Mouse (Mus musculus): ENCODE measurements around the gene Tlcd2. TPM values are rescaled to one million over a fixed set of nuclear protein-coding genes. Genes with fewer than 3 reads are reported as not detected.
A peak's percentile ranks its signal among the peaks of the same experiment; 100 is the strongest.

Tlcd2 gene
- polyA plus RNA-seq, 1 experiment from 2014 or later = 1.9 TPM

GRCm38 (mm10) chr11:75467512-75468215 is 6.1 kb downstream of the Tlcd2 start:
- Histone ChIP-seq H3K4me2 (ENCODE audit: low read length) (peak overlapping the region; percentile 48), H3K27ac (ENCODE audit: low read length) (no peak overlapping the region), H3K9ac (ENCODE audit: low read depth, low read length) (peak overlapping the region; percentile 44; the same call in 1 of the 2 replicates), H3K4me3 (ENCODE audit: low read depth, low read length) (peak overlapping the region; percentile 18), H3K4me1 (ENCODE audit: control insufficient read depth, insufficient read depth, low read length) (peaks cover 10% of the 10 kb centered on the region), H3K27me3 (ENCODE audit: control insufficient read depth, insufficient read depth, low read depth, low read length) (peaks cover 5% of the 10 kb centered on the region), H3K36me3 (ENCODE audit: control insufficient read depth, insufficient read depth, low read length) (peaks cover 11% of the 10 kb centered on the region), H3K9me3 (replicated peaks; ENCODE audit: control insufficient read depth, low read length, poor library complexity, severe bottlenecking) (no peaks in the 10 kb centered on the region)
- no peak for ATAC-seq
- WGBS = 17% methylated on average over 19 of the region's 19 CpGs

DNA sequence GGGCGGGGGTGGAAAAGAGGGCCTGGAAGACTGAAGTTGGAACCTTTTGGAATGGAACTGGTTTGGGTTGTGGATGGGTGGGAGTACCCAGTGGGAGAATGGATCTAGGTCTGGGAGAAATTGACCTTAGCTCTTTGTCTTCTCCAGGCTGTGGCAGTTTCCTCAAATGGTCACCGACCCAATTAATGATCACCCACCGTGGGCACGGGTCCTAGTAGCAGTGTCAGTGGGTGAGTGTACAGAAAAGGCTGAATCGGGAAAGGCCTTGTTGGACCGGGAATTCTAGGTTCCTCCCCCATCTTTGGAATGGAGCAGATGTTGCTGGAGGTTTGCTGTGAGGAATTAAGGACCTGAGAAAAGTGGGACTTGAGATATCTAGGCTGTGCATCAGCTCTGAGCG is 6.9 kb downstream of the Tlcd2 start:
- H3K27ac ChIP-seq (ENCODE audit: low read length) = no peak overlapping the region
- H3K4me2 ChIP-seq (ENCODE audit: low read length) = peak overlapping the region; percentile 48
- H3K36me3 ChIP-seq (ENCODE audit: control insufficient read depth, insufficient read depth, low read length) = peaks cover 11% of the 10 kb centered on the region
- peaks cover 3% of the 10 kb centered on the region for H3K27me3 ChIP-seq (ENCODE audit: control insufficient read depth, insufficient read depth, low read depth, low read length)
- no peak for ATAC-seq
- no peak overlapping the region for H3K9ac ChIP-seq (ENCODE audit: low read depth, low read length)
- no peaks in the 10 kb centered on the region for H3K9me3 ChIP-seq (replicated peaks; ENCODE audit: control insufficient read depth, low read length, poor library complexity, severe bottlenecking)
- 70% methylated on average over 7 of the region's 7 CpGs for WGBS
- no peak overlapping the region for H3K4me3 ChIP-seq (ENCODE audit: low read depth, low read length)
- peaks cover 4% of the 10 kb centered on the region; the same call in 1 of the 2 replicates for H3K4me1 ChIP-seq (ENCODE audit: control insufficient read depth, insufficient read depth, low read length)

- Histone ChIP-seq H3K36me3 (ENCODE audit: control insufficient read depth, insufficient read depth, low read length) (peaks cover 11% of the 10 kb centered on the region), H3K4me2 (ENCODE audit: low read length) (no peak overlapping the region), H3K4me1 (ENCODE audit: control insufficient read depth, insufficient read depth, low read length) (peaks cover 4% of the 10 kb centered on the region; the same call in 1 of the 2 replicates), H3K27me3 (ENCODE audit: control insufficient read depth, insufficient read depth, low read depth, low read length) (peaks cover 3% of the 10 kb centered on the region), H3K4me3 (ENCODE audit: low read depth, low read length) (no peak overlapping the region), H3K9ac (ENCODE audit: low read depth, low read length) (no peak overlapping the region), H3K9me3 (replicated peaks; ENCODE audit: control insufficient read depth, low read length, poor library complexity, severe bottlenecking) (no peaks in the 10 kb centered on the region), H3K27ac (ENCODE audit: low read length) (no peak overlapping the region)
- WGBS = 91% methylated on average over 4 of the region's 4 CpGs
- no peak for ATAC-seq
Observed at GRCm38 (mm10) chr11:75469261-75469660, 7.7 kb downstream of the Tlcd2 start.

- 77% methylated on average over 3 of the region's 3 CpGs for WGBS
- Histone ChIP-seq H3K9me3 (replicated peaks; ENCODE audit: control insufficient read depth, low read length, poor library complexity, severe bottlenecking) (no peaks in the 10 kb centered on the region), H3K4me1 (ENCODE audit: control insufficient read depth, insufficient read depth, low read length) (peaks cover 4% of the 10 kb centered on the region; the same call in 1 of the 2 replicates), H3K27ac (ENCODE audit: low read length) (no peak overlapping the region), H3K9ac (ENCODE audit: low read depth, low read length) (no peak overlapping the region), H3K27me3 (ENCODE audit: control insufficient read depth, insufficient read depth, low read depth, low read length) (peaks cover 3% of the 10 kb centered on the region), H3K36me3 (ENCODE audit: control insufficient read depth, insufficient read depth, low read length) (peaks cover 2% of the 10 kb centered on the region), H3K4me2 (ENCODE audit: low read length) (no peak overlapping the region), H3K4me3 (ENCODE audit: low read depth, low read length) (no peak overlapping the region)
- no peak for ATAC-seq
Observed at GRCm38 (mm10) chr11:75470675-75471074, 9.2 kb downstream of the Tlcd2 start.

- 86% methylated on average over 11 of the region's 11 CpGs for WGBS
- no peak overlapping the region for H3K9ac ChIP-seq (ENCODE audit: low read depth, low read length)
- H3K4me3 ChIP-seq (ENCODE audit: low read depth, low read length) = no peak overlapping the region
- H3K36me3 ChIP-seq (ENCODE audit: control insufficient read depth, insufficient read depth, low read length) = no peaks in the 10 kb centered on the region
- H3K4me2 ChIP-seq (ENCODE audit: low read length) = no peak overlapping the region
- H3K9me3 ChIP-seq (replicated peaks; ENCODE audit: control insufficient read depth, low read length, poor library complexity, severe bottlenecking) = no peaks in the 10 kb centered on the region
- no peak overlapping the region for H3K27ac ChIP-seq (ENCODE audit: low read length)
- H3K4me1 ChIP-seq (ENCODE audit: control insufficient read depth, insufficient read depth, low read length) = peaks cover 4% of the 10 kb centered on the region; the same call in 1 of the 2 replicates
- no peak for ATAC-seq
- peaks cover 3% of the 10 kb centered on the region for H3K27me3 ChIP-seq (ENCODE audit: control insufficient read depth, insufficient read depth, low read depth, low read length)
Observed at GRCm38 (mm10) chr11:75472469-75473081, 11.1 kb downstream of the Tlcd2 start.

DNA sequence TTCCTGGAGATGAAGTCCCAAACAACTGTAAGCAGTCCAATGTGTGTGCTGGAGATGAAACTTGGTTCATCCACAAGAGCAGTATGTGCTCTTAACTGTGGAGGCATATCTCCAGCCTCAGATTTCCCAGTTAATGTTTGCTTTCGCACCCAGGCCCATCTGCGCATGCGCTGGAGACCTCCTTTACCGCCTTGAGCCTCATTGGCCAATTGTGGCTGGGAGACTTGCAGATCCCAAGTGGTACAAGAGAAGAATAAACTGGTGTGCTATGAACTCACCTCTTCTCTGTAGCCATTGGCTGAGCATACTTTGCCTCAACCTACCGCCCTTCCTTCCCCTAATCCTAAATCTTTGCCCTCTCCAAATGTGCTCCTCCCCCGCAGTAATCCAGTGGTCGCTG is 11.9 kb downstream of the Tlcd2 start:
- Histone ChIP-seq H3K4me2 (ENCODE audit: low read length) (no peak overlapping the region), H3K4me3 (ENCODE audit: low read depth, low read length) (no peak overlapping the region), H3K27ac (ENCODE audit: low read length) (no peak overlapping the region), H3K36me3 (ENCODE audit: control insufficient read depth, insufficient read depth, low read length) (no peaks in the 10 kb centered on the region), H3K9ac (ENCODE audit: low read depth, low read length) (no peak overlapping the region), H3K27me3 (ENCODE audit: control insufficient read depth, insufficient read depth, low read depth, low read length) (no peaks in the 10 kb centered on the region), H3K4me1 (ENCODE audit: control insufficient read depth, insufficient read depth, low read length) (no peaks in the 10 kb centered on the region), H3K9me3 (replicated peaks; ENCODE audit: control insufficient read depth, low read length, poor library complexity, severe bottlenecking) (no peaks in the 10 kb centered on the region)
- ATAC-seq = no peak
- WGBS = 55% methylated on average over 7 of the region's 7 CpGs

GRCm38 (mm10) chr11:75486192-75486591 is 24.7 kb downstream of the Tlcd2 start:
- Histone ChIP-seq H3K9ac (ENCODE audit: low read depth, low read length) (no peak overlapping the region), H3K27me3 (ENCODE audit: control insufficient read depth, insufficient read depth, low read depth, low read length) (no peaks in the 10 kb centered on the region), H3K4me1 (ENCODE audit: control insufficient read depth, insufficient read depth, low read length) (peaks cover 15% of the 10 kb centered on the region), H3K4me3 (ENCODE audit: low read depth, low read length) (peak overlapping the region; percentile 84), H3K9me3 (replicated peaks; ENCODE audit: control insufficient read depth, low read length, poor library complexity, severe bottlenecking) (no peaks in the 10 kb centered on the region), H3K4me2 (ENCODE audit: low read length) (peak overlapping the region; percentile 40), H3K36me3 (ENCODE audit: control insufficient read depth, insufficient read depth, low read length) (peaks cover 14% of the 10 kb centered on the region), H3K27ac (ENCODE audit: low read length) (peak overlapping the region; percentile 49; the same call in 1 of the 2 replicates)
- ATAC-seq = peak; percentile 46
- WGBS = 23% methylated on average over 3 of the region's 3 CpGs

- H3K36me3 ChIP-seq (ENCODE audit: control insufficient read depth, insufficient read depth, low read length) = peaks cover 19% of the 10 kb centered on the region
- peak within 1 kb of the TSS; percentile 98 for H3K4me2 ChIP-seq (ENCODE audit: low read length)
- under 1% methylated on average over 52 of the region's 52 CpGs for WGBS
- peak within 1 kb of the TSS; percentile 82 for H3K27ac ChIP-seq (ENCODE audit: low read length)
- H3K9ac ChIP-seq (ENCODE audit: low read depth, low read length) = peak within 1 kb of the TSS; percentile 99
- H3K4me3 ChIP-seq (ENCODE audit: low read depth, low read length) = peak within 1 kb of the TSS; percentile 84
- no peaks in the 10 kb centered on the region for H3K27me3 ChIP-seq (ENCODE audit: control insufficient read depth, insufficient read depth, low read depth, low read length)
- no peaks in the 10 kb centered on the region for H3K9me3 ChIP-seq (replicated peaks; ENCODE audit: control insufficient read depth, low read length, poor library complexity, severe bottlenecking)
- peak; percentile 99 for ATAC-seq
- H3K4me1 ChIP-seq (ENCODE audit: control insufficient read depth, insufficient read depth, low read length) = peaks cover 15% of the 10 kb centered on the region
Observed at GRCm38 (mm10) chr11:75486601-75487285, 25.2 kb downstream of the Tlcd2 start, which contains the start of gene Prpf8. Prpf8 (plus strand) TSS chr11:75486816.

Measured in midbrain, embryonic 16.5 days (tissue).